Mouse (Mus musculus): ENCODE data around the gene Mecom. TPM values are rescaled to one million over a fixed set of nuclear protein-coding genes. Genes with fewer than 3 reads are reported as not detected.

Mecom gene
- polyA plus RNA-seq, 1 experiment from 2014 or later: 41.8 TPM

- Histone ChIP-seq H3K4me3 (ENCODE audit: low read depth, low read length) (no peak overlapping the region), H3K4me1 (ENCODE audit: control insufficient read depth, insufficient read depth, low read length) (no peaks in the 10 kb centered on the region), H3K9me3 (replicated peaks; ENCODE audit: control insufficient read depth, low read length) (no peaks in the 10 kb centered on the region), H3K4me2 (no peak overlapping the region), H3K36me3 (ENCODE audit: control insufficient read depth, insufficient read depth, low read length) (no peaks in the 10 kb centered on the region), H3K27me3 (ENCODE audit: control insufficient read depth, insufficient read depth, low read length) (no peaks in the 10 kb centered on the region), H3K9ac (ENCODE audit: low read depth, low read length) (no peak overlapping the region), H3K27ac (ENCODE audit: low read depth, low read length) (no peak overlapping the region)
- 78% methylated on average over 7 of the region's 7 CpGs for WGBS (ENCODE audit: insufficient replicate concordance)
- no peak for ATAC-seq (replicated peaks; ENCODE audit: insufficient number of reproducible peaks, low FRiP score, low TSS enrichment)
Observed at GRCm38 (mm10) chr3:30092481-30092880, 455.3 kb downstream of the Mecom start.

- Histone ChIP-seq H3K27ac (ENCODE audit: low read depth, low read length) (no peak overlapping the region), H3K9ac (ENCODE audit: low read depth, low read length) (no peak overlapping the region), H3K36me3 (ENCODE audit: control insufficient read depth, insufficient read depth, low read length) (no peaks in the 10 kb centered on the region), H3K4me1 (ENCODE audit: control insufficient read depth, insufficient read depth, low read length) (no peaks in the 10 kb centered on the region), H3K4me3 (ENCODE audit: low read depth, low read length) (no peak overlapping the region), H3K4me2 (no peak overlapping the region), H3K9me3 (replicated peaks; ENCODE audit: control insufficient read depth, low read length) (no peaks in the 10 kb centered on the region), H3K27me3 (ENCODE audit: control insufficient read depth, insufficient read depth, low read length) (no peaks in the 10 kb centered on the region)
- ATAC-seq (replicated peaks; ENCODE audit: insufficient number of reproducible peaks, low FRiP score, low TSS enrichment): no peak
- 68% methylated on average over 3 of the region's 3 CpGs for WGBS (ENCODE audit: insufficient replicate concordance)
Observed at GRCm38 (mm10) chr3:30091860-30092259, 455.9 kb downstream of the Mecom start.

DNA sequence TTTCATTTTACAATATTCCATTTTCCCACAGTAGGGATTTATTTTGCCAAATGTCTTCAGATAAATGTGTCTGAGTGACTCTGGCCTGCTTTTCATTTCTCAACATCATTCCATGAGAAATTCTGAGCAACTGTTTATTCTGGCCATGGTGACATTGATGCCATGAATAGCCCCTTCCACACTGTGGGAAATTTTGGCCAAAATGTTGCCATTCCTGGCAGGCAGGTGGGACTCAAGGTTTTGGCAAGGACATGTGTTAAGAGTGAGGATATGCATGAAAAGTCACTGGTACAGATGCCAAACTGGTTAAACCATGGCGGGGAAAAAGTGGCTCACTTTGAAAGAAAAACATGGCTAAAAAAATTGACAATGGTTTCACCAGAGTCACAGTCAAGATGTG lies 456.4 kb downstream of the Mecom start:
- H3K4me1 ChIP-seq (ENCODE audit: control insufficient read depth, insufficient read depth, low read length): no peaks in the 10 kb centered on the region
- ATAC-seq (replicated peaks; ENCODE audit: insufficient number of reproducible peaks, low FRiP score, low TSS enrichment): no peak

GRCm38 (mm10) chr3:30086139-30086538 lies 461.7 kb downstream of the Mecom start:
- no peak overlapping the region for H3K4me2 ChIP-seq
- no peak overlapping the region for H3K4me3 ChIP-seq (ENCODE audit: low read depth, low read length)
- H3K36me3 ChIP-seq (ENCODE audit: control insufficient read depth, insufficient read depth, low read length): no peaks in the 10 kb centered on the region
- H3K27ac ChIP-seq (ENCODE audit: low read depth, low read length): no peak overlapping the region
- ATAC-seq (replicated peaks; ENCODE audit: insufficient number of reproducible peaks, low FRiP score, low TSS enrichment): no peak
- H3K4me1 ChIP-seq (ENCODE audit: control insufficient read depth, insufficient read depth, low read length): no peaks in the 10 kb centered on the region
- no peak overlapping the region for H3K9ac ChIP-seq (ENCODE audit: low read depth, low read length)
- 72% methylated on average over 6 of the region's 6 CpGs for WGBS (ENCODE audit: insufficient replicate concordance)
- H3K9me3 ChIP-seq (replicated peaks; ENCODE audit: control insufficient read depth, low read length): no peaks in the 10 kb centered on the region
- no peaks in the 10 kb centered on the region for H3K27me3 ChIP-seq (ENCODE audit: control insufficient read depth, insufficient read depth, low read length)

More for the DNA sequence above, 456.4 kb downstream of the Mecom start:
- no peak overlapping the region for H3K27ac ChIP-seq (ENCODE audit: low read depth, low read length)
- no peak overlapping the region for H3K9ac ChIP-seq (ENCODE audit: low read depth, low read length)
- no peaks in the 10 kb centered on the region for H3K9me3 ChIP-seq (replicated peaks; ENCODE audit: control insufficient read depth, low read length)
- H3K27me3 ChIP-seq (ENCODE audit: control insufficient read depth, insufficient read depth, low read length): no peaks in the 10 kb centered on the region
- H3K4me3 ChIP-seq (ENCODE audit: low read depth, low read length): no peak overlapping the region
- 84% methylated on average over 1 of the region's 1 CpGs for WGBS (ENCODE audit: insufficient replicate concordance)
- H3K4me2 ChIP-seq: no peak overlapping the region
- H3K36me3 ChIP-seq (ENCODE audit: control insufficient read depth, insufficient read depth, low read length): no peaks in the 10 kb centered on the region

DNA sequence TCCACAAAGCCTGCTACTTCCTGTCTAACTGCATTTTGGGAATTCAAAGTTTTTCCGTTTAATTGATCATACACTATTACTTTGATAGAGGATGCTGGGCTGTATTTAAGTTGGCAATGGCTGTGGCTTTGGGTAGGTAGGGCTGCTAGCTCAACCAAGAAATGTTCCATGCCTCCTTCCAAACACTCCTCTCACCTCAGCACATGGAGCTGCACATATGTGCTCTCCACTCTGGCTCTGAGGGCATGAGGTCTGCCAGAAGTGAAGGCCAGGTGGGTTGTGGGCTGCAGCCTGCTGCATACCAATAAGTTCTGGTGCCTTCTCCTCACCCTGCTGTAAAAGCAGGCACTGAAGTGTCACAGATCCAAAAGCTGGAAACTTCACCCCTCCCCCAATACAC lies 464.0 kb downstream of the Mecom start:
- no peaks in the 10 kb centered on the region for H3K9me3 ChIP-seq (replicated peaks; ENCODE audit: control insufficient read depth, low read length)
- H3K4me1 ChIP-seq (ENCODE audit: control insufficient read depth, insufficient read depth, low read length): no peaks in the 10 kb centered on the region
- no peak overlapping the region for H3K4me2 ChIP-seq
- 52% methylated on average over 1 of the region's 1 CpGs for WGBS (ENCODE audit: insufficient replicate concordance)
- ATAC-seq (replicated peaks; ENCODE audit: insufficient number of reproducible peaks, low FRiP score, low TSS enrichment): no peak
- H3K36me3 ChIP-seq (ENCODE audit: control insufficient read depth, insufficient read depth, low read length): no peaks in the 10 kb centered on the region
- H3K27ac ChIP-seq (ENCODE audit: low read depth, low read length): no peak overlapping the region
- H3K9ac ChIP-seq (ENCODE audit: low read depth, low read length): no peak overlapping the region
- H3K4me3 ChIP-seq (ENCODE audit: low read depth, low read length): no peak overlapping the region
- no peaks in the 10 kb centered on the region for H3K27me3 ChIP-seq (ENCODE audit: control insufficient read depth, insufficient read depth, low read length)

DNA sequence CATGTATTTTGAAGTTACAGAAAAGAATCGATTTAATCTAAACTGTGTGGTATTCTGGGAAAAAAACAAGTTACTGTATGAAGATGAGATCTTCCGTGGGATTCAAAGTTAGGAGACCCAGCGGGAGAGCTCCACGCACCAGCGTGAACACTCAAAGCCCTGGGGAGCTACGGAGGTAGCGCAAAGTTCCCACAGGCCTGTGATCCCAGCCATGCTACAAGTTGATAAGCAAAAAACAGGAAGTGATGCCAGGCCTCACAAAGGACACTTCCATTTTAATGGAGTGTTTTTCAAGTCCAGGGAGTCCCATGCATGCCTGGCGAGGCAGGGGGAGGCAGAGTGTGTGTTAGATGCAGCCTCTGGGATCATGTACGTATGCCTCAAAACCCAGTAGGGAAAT lies 464.5 kb downstream of the Mecom start:
- Histone ChIP-seq H3K4me3 (ENCODE audit: low read depth, low read length) (no peak overlapping the region), H3K4me2 (no peak overlapping the region), H3K27ac (ENCODE audit: low read depth, low read length) (no peak overlapping the region), H3K27me3 (ENCODE audit: control insufficient read depth, insufficient read depth, low read length) (no peaks in the 10 kb centered on the region), H3K36me3 (ENCODE audit: control insufficient read depth, insufficient read depth, low read length) (no peaks in the 10 kb centered on the region), H3K9me3 (replicated peaks; ENCODE audit: control insufficient read depth, low read length) (no peaks in the 10 kb centered on the region), H3K9ac (ENCODE audit: low read depth, low read length) (no peak overlapping the region), H3K4me1 (ENCODE audit: control insufficient read depth, insufficient read depth, low read length) (no peaks in the 10 kb centered on the region)
- ATAC-seq (replicated peaks; ENCODE audit: insufficient number of reproducible peaks, low FRiP score, low TSS enrichment): no peak
- 66% methylated on average over 9 of the region's 9 CpGs for WGBS (ENCODE audit: insufficient replicate concordance)

DNA sequence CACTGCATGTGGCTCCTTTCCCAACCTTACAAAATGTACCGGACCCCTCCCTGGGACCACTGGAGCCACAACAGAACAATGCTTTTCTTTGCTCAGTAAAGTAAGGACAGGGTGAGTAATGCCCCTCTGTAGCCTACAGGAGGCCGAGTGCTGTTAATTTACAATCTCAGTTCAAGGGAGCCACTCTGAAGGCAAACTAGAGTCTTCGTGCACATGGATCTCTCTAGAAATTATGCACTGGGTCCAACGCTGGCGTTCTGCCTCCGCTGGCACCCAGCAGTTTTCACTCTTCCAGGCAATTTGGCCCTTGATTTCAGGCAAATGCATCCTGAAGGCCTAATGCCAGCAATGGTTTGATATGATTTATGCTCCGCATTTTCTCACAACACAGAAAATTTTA lies 467.0 kb downstream of the Mecom start:
- H3K9me3 ChIP-seq (replicated peaks; ENCODE audit: control insufficient read depth, low read length): no peaks in the 10 kb centered on the region
- no peak overlapping the region for H3K9ac ChIP-seq (ENCODE audit: low read depth, low read length)
- H3K4me3 ChIP-seq (ENCODE audit: low read depth, low read length): no peak overlapping the region
- no peaks in the 10 kb centered on the region for H3K4me1 ChIP-seq (ENCODE audit: control insufficient read depth, insufficient read depth, low read length)
- H3K4me2 ChIP-seq: no peak overlapping the region
- H3K36me3 ChIP-seq (ENCODE audit: control insufficient read depth, insufficient read depth, low read length): no peaks in the 10 kb centered on the region
- no peaks in the 10 kb centered on the region for H3K27me3 ChIP-seq (ENCODE audit: control insufficient read depth, insufficient read depth, low read length)
- H3K27ac ChIP-seq (ENCODE audit: low read depth, low read length): no peak overlapping the region
- 80% methylated on average over 7 of the region's 7 CpGs for WGBS (ENCODE audit: insufficient replicate concordance)
- ATAC-seq (replicated peaks; ENCODE audit: insufficient number of reproducible peaks, low FRiP score, low TSS enrichment): no peak

DNA sequence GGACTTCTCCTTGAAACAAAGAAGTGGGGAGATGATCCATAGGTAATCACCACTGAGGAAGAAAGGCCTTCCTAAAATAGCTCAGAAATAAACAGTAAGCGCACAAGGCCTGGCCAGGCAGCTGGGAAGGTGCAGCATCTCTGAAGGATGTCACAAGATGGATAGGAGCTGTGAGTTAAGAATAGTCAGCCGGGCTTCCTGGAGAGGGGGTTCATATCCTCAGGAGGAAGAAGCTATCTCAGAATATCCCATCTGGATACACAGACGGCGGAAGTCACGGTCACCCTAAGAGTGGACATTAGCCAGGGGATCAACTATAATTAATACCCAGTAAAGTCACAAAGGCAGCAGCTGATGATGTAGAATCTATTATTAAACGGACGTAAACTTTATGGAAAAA lies 471.3 kb downstream of the Mecom start:
- no peaks in the 10 kb centered on the region for H3K36me3 ChIP-seq (ENCODE audit: control insufficient read depth, insufficient read depth, low read length)
- H3K9me3 ChIP-seq (replicated peaks; ENCODE audit: control insufficient read depth, low read length): no peaks in the 10 kb centered on the region
- WGBS (ENCODE audit: insufficient replicate concordance): 74% methylated on average over 7 of the region's 7 CpGs
- no peak overlapping the region for H3K4me3 ChIP-seq (ENCODE audit: low read depth, low read length)
- ATAC-seq (replicated peaks; ENCODE audit: insufficient number of reproducible peaks, low FRiP score, low TSS enrichment): no peak
- H3K9ac ChIP-seq (ENCODE audit: low read depth, low read length): no peak overlapping the region
- no peaks in the 10 kb centered on the region for H3K27me3 ChIP-seq (ENCODE audit: control insufficient read depth, insufficient read depth, low read length)
- no peak overlapping the region for H3K27ac ChIP-seq (ENCODE audit: low read depth, low read length)
- no peaks in the 10 kb centered on the region for H3K4me1 ChIP-seq (ENCODE audit: control insufficient read depth, insufficient read depth, low read length)
- H3K4me2 ChIP-seq: no peak overlapping the region

- Histone ChIP-seq H3K27ac (ENCODE audit: low read depth, low read length) (no peak overlapping the region), H3K9me3 (replicated peaks; ENCODE audit: control insufficient read depth, low read length) (no peaks in the 10 kb centered on the region), H3K36me3 (ENCODE audit: control insufficient read depth, insufficient read depth, low read length) (no peaks in the 10 kb centered on the region), H3K4me3 (ENCODE audit: low read depth, low read length) (no peak overlapping the region), H3K9ac (ENCODE audit: low read depth, low read length) (no peak overlapping the region), H3K4me1 (ENCODE audit: control insufficient read depth, insufficient read depth, low read length) (no peaks in the 10 kb centered on the region), H3K4me2 (no peak overlapping the region), H3K27me3 (ENCODE audit: control insufficient read depth, insufficient read depth, low read length) (no peaks in the 10 kb centered on the region)
- ATAC-seq (replicated peaks; ENCODE audit: insufficient number of reproducible peaks, low FRiP score, low TSS enrichment): no peak
Observed at GRCm38 (mm10) chr3:30071271-30071670, 476.5 kb downstream of the Mecom start.
